Mouse (Mus musculus) testis, adult 2 months (tissue): ENCODE results near the gene Upp2. TPM values are rescaled to one million over a fixed set of nuclear protein-coding genes. Genes with fewer than 3 reads are reported as not detected.

Source experiments
- H3K27ac ChIP-seq: fragments of 200-500 bp; 2 replicates; pipeline ENCODE4 v1.5.1; 2012; ENCODE audit warnings: low read depth, low read length; ENCODE audit not compliant: control insufficient read depth, insufficient read depth
- H3K27me3 ChIP-seq: fragments of 200-500 bp; 2 replicates; pipeline ENCODE4 v1.6.1; 2012; ENCODE audit warnings: mild to moderate bottlenecking, low read length, moderate library complexity; ENCODE audit not compliant: control insufficient read depth, insufficient read depth
- H3K36me3 ChIP-seq: fragments of 200-500 bp; 2 replicates; pipeline ENCODE4 v1.6.1; 2012; ENCODE audit warnings: mild to moderate bottlenecking, low read length; ENCODE audit not compliant: control insufficient read depth, insufficient read depth
- H3K4me1 ChIP-seq: fragments of 200-500 bp; 2 replicates; pipeline ENCODE4 v1.6.1; 2012; ENCODE audit warnings: low read length; ENCODE audit not compliant: control insufficient read depth, insufficient read depth
- H3K4me3 ChIP-seq: fragments of 200-500 bp; 2 replicates; pipeline ENCODE4 v1.5.1; 2012; ENCODE audit warnings: low read depth, mild to moderate bottlenecking, low read length, moderate library complexity, mixed read lengths; ENCODE audit not compliant: control insufficient read depth
- CTCF ChIP-seq: fragments of 200-500 bp; IDR thresholded peaks from 2 replicates; pipeline ENCODE4 v1.5.1; 2012; ENCODE audit warnings: low read depth, mild to moderate bottlenecking, inconsistent platforms, low read length, moderate library complexity; ENCODE audit not compliant: control insufficient read depth, insufficient read depth, insufficient replicate concordance
- POLR2A ChIP-seq: fragments of 200-500 bp; IDR thresholded peaks from 2 replicates; pipeline ENCODE4 v1.6.1; 2012; ENCODE audit warnings: low read depth, mild to moderate bottlenecking, inconsistent platforms, low read length, moderate library complexity; ENCODE audit not compliant: control insufficient read depth
- polyA plus RNA-seq: library from polyadenylated mRNA; depleted of rRNA; stranded (reverse); fragments of >200 nt; gene quantifications from 2 replicates; pipeline ENCODE4 v1.2.3, GENCODE M21; 2012

The Upp2 gene
- polyA plus RNA-seq, 1 experiment, result 7.0 TPM

- no peak overlapping the region for H3K4me3 ChIP-seq
Measured at GRCm38 (mm10) chr2:58645667-58646066, 78.6 kb downstream of the Upp2 start.

GRCm38 (mm10) chr2:58655169-58655568, 88.1 kb downstream of the Upp2 start:
- no peaks in the 10 kb centered on the region for H3K27me3 ChIP-seq
- no peaks in the 10 kb centered on the region for H3K36me3 ChIP-seq
- no peak overlapping the region for H3K27ac ChIP-seq
- H3K4me1 ChIP-seq, result no peaks in the 10 kb centered on the region
- TF ChIP-seq CTCF (no peak), POLR2A (no peak)
- no peak overlapping the region for H3K4me3 ChIP-seq

More at GRCm38 (mm10) chr2:58645667-58646066, 78.6 kb downstream of the Upp2 start:
- no peaks in the 10 kb centered on the region; the same call in 1 of the 2 replicates for H3K4me1 ChIP-seq
- no peak overlapping the region for H3K27ac ChIP-seq
- no peak for TF ChIP-seq POLR2A
- TF ChIP-seq CTCF, result no peak
- H3K36me3 ChIP-seq, result no peaks in the 10 kb centered on the region
- H3K27me3 ChIP-seq, result no peaks in the 10 kb centered on the region

GRCm38 (mm10) chr2:58656959-58657358, 89.9 kb downstream of the Upp2 start:
- no peak overlapping the region for H3K4me3 ChIP-seq
- H3K36me3 ChIP-seq, result no peaks in the 10 kb centered on the region

GRCm38 (mm10) chr2:58657855-58658254, 90.8 kb downstream of the Upp2 start:
- 0 out of 2 replicates have a peak, but pooled peaks have one; percentile 13 for TF ChIP-seq CTCF
- no peak for TF ChIP-seq POLR2A
- no peak overlapping the region for H3K4me3 ChIP-seq
- H3K36me3 ChIP-seq, result no peaks in the 10 kb centered on the region
- no peaks in the 10 kb centered on the region for H3K4me1 ChIP-seq
- no peaks in the 10 kb centered on the region for H3K27me3 ChIP-seq
- no peak overlapping the region for H3K27ac ChIP-seq

More at GRCm38 (mm10) chr2:58656959-58657358, 89.9 kb downstream of the Upp2 start:
- Histone ChIP-seq H3K27ac (no peak overlapping the region), H3K4me1 (no peaks in the 10 kb centered on the region), H3K27me3 (no peaks in the 10 kb centered on the region)
- TF ChIP-seq POLR2A (no peak), CTCF (no peak)

- TF ChIP-seq POLR2A, result no peak
- TF ChIP-seq CTCF, result no peak
- Histone ChIP-seq H3K36me3 (no peaks in the 10 kb centered on the region), H3K27me3 (no peaks in the 10 kb centered on the region), H3K4me3 (no peak overlapping the region), H3K27ac (peak overlapping the region; percentile 50), H3K4me1 (no peaks in the 10 kb centered on the region)
Measured at GRCm38 (mm10) chr2:58660591-58660990, 93.5 kb downstream of the Upp2 start.

GRCm38 (mm10) chr2:58661116-58661515, 94.0 kb downstream of the Upp2 start:
- Histone ChIP-seq H3K27ac (peak overlapping the region; percentile 50), H3K4me1 (no peaks in the 10 kb centered on the region), H3K36me3 (no peaks in the 10 kb centered on the region), H3K4me3 (no peak overlapping the region), H3K27me3 (no peaks in the 10 kb centered on the region)
- TF ChIP-seq POLR2A (no peak), CTCF (no peak)

GRCm38 (mm10) chr2:58662661-58663060, 95.6 kb downstream of the Upp2 start:
- no peaks in the 10 kb centered on the region for H3K4me1 ChIP-seq
- H3K36me3 ChIP-seq, result no peaks in the 10 kb centered on the region
- TF ChIP-seq CTCF (no peak), POLR2A (no peak)
- no peaks in the 10 kb centered on the region for H3K27me3 ChIP-seq
- no peak overlapping the region for H3K27ac ChIP-seq
- no peak overlapping the region for H3K4me3 ChIP-seq
